Mouse (Mus musculus) MEL (cell line): ENCODE data around the gene Orm3.

ENCODE experiments used
- CTCF ChIP-seq, 3 experiments: IDR thresholded peaks in 2 of 3; conservative IDR thresholded peaks in 1 of 3; 2 replicates each; pipeline ENCODE4 v1.5.1; 2011 to 2012; ENCODE audit warnings: low read length in 3 of 3, low read depth in 2 of 3, mild to moderate bottlenecking in 2 of 3, improper control_type of control experiment in 1 of 3, inconsistent platforms in 1 of 3, mixed read lengths in 1 of 3, moderate library complexity in 1 of 3; ENCODE audit not compliant: control insufficient read depth in 1 of 3, insufficient read depth in 1 of 3, poor library complexity in 1 of 3, severe bottlenecking in 1 of 3
- GATA1 ChIP-seq: IDR thresholded peaks from 2 replicates; pipeline ENCODE4 v1.6.1; 2011; ENCODE audit warnings: low read depth, low read length, improper control_type of control experiment
- MAFK ChIP-seq: IDR thresholded peaks from 2 replicates; pipeline ENCODE4 v1.6.1; 2011; ENCODE audit warnings: low read depth, mild to moderate bottlenecking, low read length, improper control_type of control experiment, borderline replicate concordance
- MAX ChIP-seq: IDR thresholded peaks from 2 replicates; pipeline ENCODE4 v1.6.1; 2011; ENCODE audit warnings: low read length, improper control_type of control experiment
- MAZ ChIP-seq: IDR thresholded peaks from 2 replicates; pipeline ENCODE4 v1.6.1; 2012; ENCODE audit warnings: low read depth, mild to moderate bottlenecking, inconsistent platforms, low read length, improper control_type of control experiment
- MYC ChIP-seq: IDR thresholded peaks from 2 replicates; pipeline ENCODE4 v1.6.1; 2011; ENCODE audit warnings: low read depth, mild to moderate bottlenecking, low read length, improper control_type of control experiment, moderate library complexity
- POLR2A ChIP-seq, 2 experiments: IDR thresholded peaks; 2 replicates each; pipeline ENCODE4 v1.6.1; 2011 to 2012; ENCODE audit warnings: low read length in 2 of 2, mild to moderate bottlenecking in 2 of 2, control low read depth in 1 of 2, improper control_type of control experiment in 1 of 2, low read depth in 1 of 2, moderate library complexity in 1 of 2; ENCODE audit not compliant: control insufficient read depth in 1 of 2, insufficient read depth in 1 of 2, poor library complexity in 1 of 2
- TAL1 ChIP-seq: IDR thresholded peaks from 2 replicates; pipeline ENCODE4 v1.6.1; 2012; ENCODE audit warnings: mild to moderate bottlenecking, inconsistent platforms, low read length, moderate library complexity, mixed read lengths
- USF2 ChIP-seq, 2 experiments: IDR thresholded peaks; 2 replicates each; pipeline ENCODE4 v1.6.1; 2011 to 2012; ENCODE audit warnings: improper control_type of control experiment in 2 of 2, low read length in 2 of 2, borderline replicate concordance in 1 of 2, inconsistent platforms in 1 of 2, low read depth in 1 of 2, mild to moderate bottlenecking in 1 of 2; ENCODE audit not compliant: insufficient read depth in 1 of 2
- ZMIZ1 ChIP-seq: IDR thresholded peaks from 2 replicates; pipeline ENCODE4 v1.6.1; 2012; ENCODE audit warnings: low read depth, mild to moderate bottlenecking, inconsistent platforms, low read length, improper control_type of control experiment, moderate library complexity

GRCm38 (mm10) chr4:63333403-63333802 lies 22.6 kb upstream of the Orm3 start:
- TF ChIP-seq CTCF (IDR thresholded peaks at IDR 0.05 in 2 of 3, conservative IDR thresholded peaks at IDR 0.05 in 1 of 3; ENCODE audit: control insufficient read depth in 1 of 3, insufficient read depth in 1 of 3, low read depth in 2 of 3, low read length in 3 of 3, poor library complexity in 1 of 3, severe bottlenecking in 1 of 3) (no peak), MAFK (no peak), MYC (no peak), MAX (no peak), POLR2A (IDR thresholded peaks at IDR 0.05; ENCODE audit: control insufficient read depth in 1 of 2, insufficient read depth in 1 of 2, low read depth in 1 of 2, low read length in 2 of 2, poor library complexity in 1 of 2) (no peak), ZMIZ1 (no peak), TAL1 (no peak), USF2 (IDR thresholded peaks at IDR 0.05; ENCODE audit: borderline replicate concordance in 1 of 2, insufficient read depth in 1 of 2, low read depth in 1 of 2, low read length in 2 of 2) (no peak), GATA1 (no peak), MAZ (no peak)
